Mouse (Mus musculus) C2C12 (cell line): Measurements from ENCODE around the gene Cryab. TPM values are rescaled to one million over a fixed set of nuclear protein-coding genes. Genes with fewer than 3 reads are reported as not detected.
A peak's percentile ranks its signal among the peaks of the same experiment; 100 is the strongest.

Experiments
- H3K27me3 ChIP-seq: one replicate; pipeline ENCODE4 v1.6.1; 2011; ENCODE audit not compliant: control insufficient read depth, insufficient read depth, insufficient read length
- H3K36me3 ChIP-seq: one replicate; pipeline ENCODE4 v1.6.1; 2011; ENCODE audit not compliant: control insufficient read depth, insufficient read depth
- H3K4me3 ChIP-seq: one replicate; pipeline ENCODE4 v1.5.1; 2011; ENCODE audit warnings: mild to moderate bottlenecking, control low read depth; ENCODE audit not compliant: poor library complexity, insufficient read depth, severe bottlenecking
- H3K79me2 ChIP-seq: one replicate; pipeline ENCODE4 v1.6.1; 2011; ENCODE audit not compliant: control insufficient read depth, insufficient read depth
- H3K79me3 ChIP-seq: one replicate; pipeline ENCODE4 v1.6.1; 2011; ENCODE audit warnings: low read depth, control low read depth
- H3ac ChIP-seq: one replicate; pipeline ENCODE3; 2011; ENCODE audit warnings: low read depth; ENCODE audit not compliant: control insufficient read depth, insufficient read length
- CEBPB ChIP-seq: IDR thresholded peaks from one replicate; pipeline ENCODE4 v1.6.1; 2011; ENCODE audit warnings: low read depth, mild to moderate bottlenecking, control low read depth, moderate library complexity
- CTCF ChIP-seq: IDR thresholded peaks from one replicate; pipeline ENCODE4 v1.5.1; 2011; ENCODE audit not compliant: control insufficient read depth, insufficient read depth, insufficient read length
- FOSL1 ChIP-seq: IDR thresholded peaks from one replicate; pipeline ENCODE4 v1.8.0; 2011; ENCODE audit warnings: mild to moderate bottlenecking, low read length; ENCODE audit not compliant: poor library complexity, insufficient read depth, severe bottlenecking
- MAX ChIP-seq: IDR thresholded peaks from one replicate; pipeline ENCODE4 v1.6.1; 2011; ENCODE audit warnings: mild to moderate bottlenecking, control low read depth
- MYOD1 ChIP-seq: IDR thresholded peaks from one replicate; pipeline ENCODE4 v1.6.1; 2011; ENCODE audit warnings: low read depth; ENCODE audit not compliant: control insufficient read depth, insufficient read length
- MYOG ChIP-seq: IDR thresholded peaks from one replicate; pipeline ENCODE4 v1.6.1; 2011; ENCODE audit not compliant: control insufficient read depth, insufficient read length; ENCODE audit errors: extremely low read depth
- USF1 ChIP-seq: IDR thresholded peaks from one replicate; pipeline ENCODE4 v1.6.1; 2011; ENCODE audit warnings: low read depth, mild to moderate bottlenecking, control low read depth, moderate library complexity
- polyA plus RNA-seq: library from polyadenylated mRNA; unstranded; fragments of >200 nt; fragmentation: generic; extraction: Trizol; gene quantifications from one replicate; pipeline ENCODE4 v1.2.1, GENCODE M21; 2012; ENCODE audit warnings: missing spikeins

Gene Cryab
- polyA plus RNA-seq, 1 experiment, result 224 TPM

GRCm38 (mm10) chr9:50774026-50774462 lies 22.9 kb downstream of the Cryab start:
- Histone ChIP-seq H3K27me3 (no peaks in the 10 kb centered on the region), H3ac (no peak overlapping the region), H3K36me3 (peaks cover 10% of the 10 kb centered on the region), H3K79me2 (peaks cover 6% of the 10 kb centered on the region), H3K4me3 (no peak overlapping the region), H3K79me3 (no peaks in the 10 kb centered on the region)
- TF ChIP-seq FOSL1, result no peak
- TF ChIP-seq MAX, result no peak
- TF ChIP-seq CEBPB, result no peak
- no peak for TF ChIP-seq CTCF
- no peak for TF ChIP-seq MYOG
- no peak for TF ChIP-seq MYOD1
- TF ChIP-seq USF1, result no peak

- peak within 1 kb of the TSS; percentile 46 for H3K4me3 ChIP-seq
- H3ac ChIP-seq, result peak within 1 kb of the TSS; percentile 60
- no peak for TF ChIP-seq FOSL1
- TF ChIP-seq CEBPB, result no peak
- TF ChIP-seq USF1, result no peak
- TF ChIP-seq CTCF, result no peak
- no peak for TF ChIP-seq MAX
- no peak for TF ChIP-seq MYOG
- no peak for TF ChIP-seq MYOD1
- H3K79me2 ChIP-seq, result peaks cover 6% of the 10 kb centered on the region
- H3K79me3 ChIP-seq, result no peaks in the 10 kb centered on the region
- H3K36me3 ChIP-seq, result peaks cover 10% of the 10 kb centered on the region
- H3K27me3 ChIP-seq, result no peaks in the 10 kb centered on the region
Measured at GRCm38 (mm10) chr9:50774991-50775612, 24.0 kb downstream of the Cryab start, which contains the start of the genes Alg9 and 1110032A03Rik. Alg9 (plus strand) TSS chr9:50775019. 1110032A03Rik (minus strand) TSS chr9:50775520.

GRCm38 (mm10) chr9:50775662-50776126 lies 24.6 kb downstream of the Cryab start:
- H3K79me2 ChIP-seq, result peaks cover 6% of the 10 kb centered on the region
- no peaks in the 10 kb centered on the region for H3K27me3 ChIP-seq
- H3K36me3 ChIP-seq, result peaks cover 10% of the 10 kb centered on the region
- peak overlapping the region; percentile 60 for H3ac ChIP-seq
- peak overlapping the region; percentile 46 for H3K4me3 ChIP-seq
- TF ChIP-seq CEBPB (no peak), FOSL1 (no peak), MYOD1 (no peak), USF1 (no peak), MYOG (no peak), CTCF (no peak), MAX (no peak)
- no peaks in the 10 kb centered on the region for H3K79me3 ChIP-seq

- Histone ChIP-seq H3K79me3 (no peaks in the 10 kb centered on the region), H3ac (no peak overlapping the region), H3K4me3 (no peak overlapping the region), H3K79me2 (peaks cover 6% of the 10 kb centered on the region), H3K27me3 (no peaks in the 10 kb centered on the region), H3K36me3 (peaks cover 10% of the 10 kb centered on the region)
- TF ChIP-seq CEBPB (no peak), MAX (no peak), MYOD1 (no peak)
Measured at GRCm38 (mm10) chr9:50776162-50776760, 25.1 kb downstream of the Cryab start.

- Histone ChIP-seq H3K36me3 (peaks cover 35% of the 10 kb centered on the region), H3K4me3 (no peak overlapping the region), H3K79me3 (no peaks in the 10 kb centered on the region), H3K79me2 (no peaks in the 10 kb centered on the region), H3ac (no peak overlapping the region), H3K27me3 (no peaks in the 10 kb centered on the region)
- TF ChIP-seq CEBPB (no peak), MYOD1 (no peak), CTCF (peak; percentile 9), USF1 (no peak), MYOG (no peak), FOSL1 (no peak), MAX (no peak)
Measured at GRCm38 (mm10) chr9:50782155-50782554, 31.0 kb downstream of the Cryab start.

- no peaks in the 10 kb centered on the region for H3K36me3 ChIP-seq
- H3K79me3 ChIP-seq, result no peaks in the 10 kb centered on the region
- no peak overlapping the region for H3ac ChIP-seq
- TF ChIP-seq MYOG (no peak), CTCF (no peak)
- H3K79me2 ChIP-seq, result no peaks in the 10 kb centered on the region
- no peaks in the 10 kb centered on the region for H3K27me3 ChIP-seq
- no peak overlapping the region for H3K4me3 ChIP-seq
Measured at GRCm38 (mm10) chr9:50795266-50795665, 44.1 kb downstream of the Cryab start.
